Mouse (Mus musculus) thymus, adult 2 months (tissue): ENCODE data around the gene Slc4a5. TPM values are rescaled to one million over a fixed set of nuclear protein-coding genes. Genes with fewer than 3 reads are reported as not detected.

ENCODE experiments used
- DNase-seq: peaks from one replicate; pipeline ENCODE4 v3.0.0; 2021
- H3K27ac ChIP-seq: fragments of 200-500 bp; 2 replicates; pipeline ENCODE4 v1.5.1; 2012; ENCODE audit warnings: low read length, control low read depth; ENCODE audit not compliant: control insufficient read depth, insufficient read depth
- H3K27me3 ChIP-seq: fragments of 200-500 bp; 2 replicates; pipeline ENCODE4 v1.6.1; 2012; ENCODE audit warnings: mild to moderate bottlenecking, low read length, moderate library complexity, mixed read lengths; ENCODE audit not compliant: control insufficient read depth, insufficient read depth
- H3K36me3 ChIP-seq: fragments of 200-500 bp; 2 replicates; pipeline ENCODE4 v1.6.1; 2012; ENCODE audit warnings: mild to moderate bottlenecking, low read length, moderate library complexity; ENCODE audit not compliant: control insufficient read depth, insufficient read depth
- H3K4me1 ChIP-seq: fragments of 200-500 bp; replicated peaks from 2 replicates; pipeline ENCODE4 v1.6.1; 2012; ENCODE audit warnings: low read length; ENCODE audit not compliant: control insufficient read depth, insufficient read depth
- H3K4me3 ChIP-seq: fragments of 200-500 bp; 2 replicates; pipeline ENCODE4 v1.5.1; 2012; ENCODE audit warnings: mild to moderate bottlenecking, low read length, control low read depth, moderate library complexity; ENCODE audit not compliant: control insufficient read depth, insufficient read depth
- CTCF ChIP-seq: fragments of 200-500 bp; IDR thresholded peaks from 2 replicates; pipeline ENCODE4 v1.5.1; 2012; ENCODE audit warnings: mild to moderate bottlenecking, control low read depth, low read length, moderate library complexity, borderline replicate concordance; ENCODE audit not compliant: control insufficient read depth, poor library complexity, insufficient read depth; ENCODE audit errors: extremely low read depth
- POLR2A ChIP-seq: fragments of 200-500 bp; IDR thresholded peaks from 2 replicates; pipeline ENCODE4 v1.6.1; 2012; ENCODE audit warnings: mild to moderate bottlenecking, low read length, control low read depth, moderate library complexity; ENCODE audit not compliant: control insufficient read depth, poor library complexity, insufficient read depth; ENCODE audit errors: extremely low read depth
- WGBS: fragments of 180-500 bp; shearing (Covaris S2); methylation state at CpG from one replicate; pipeline ENCODE4 v1.1.7; 2018; 5-methylcytosine and 5-hydroxymethylcytosine counted together
- polyA plus RNA-seq: library from polyadenylated mRNA; depleted of rRNA; stranded (reverse); fragments of >200 nt; gene quantifications from 2 replicates; pipeline ENCODE4 v1.2.3, GENCODE M21; 2012

Slc4a5 gene
- polyA plus RNA-seq, 1 experiment = 0.57 TPM

DNA sequence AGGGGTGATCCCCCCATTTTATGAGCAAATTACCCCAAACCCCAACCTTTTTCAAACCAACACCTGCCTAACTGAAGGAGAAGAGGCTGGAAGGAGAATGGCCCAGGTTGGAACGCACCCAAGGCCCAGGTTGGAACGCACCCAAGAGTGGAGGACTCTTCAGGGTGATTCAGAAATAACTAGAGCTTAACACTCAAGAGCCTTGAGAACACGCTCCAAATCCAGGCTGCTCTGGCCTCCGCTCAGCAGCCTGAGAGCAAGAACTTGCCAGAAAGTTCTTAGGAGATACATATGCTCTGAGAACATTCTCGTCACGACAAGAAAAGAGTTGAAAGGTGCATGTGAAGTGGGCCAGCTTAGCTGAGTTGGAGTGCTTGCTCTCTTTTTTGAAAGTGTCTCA lies 25.5 kb downstream of the Slc4a5 start:
- whole genome bisulfite sequencing = 94% methylated on average over 6 of the region's 6 CpGs
- TF ChIP-seq CTCF (no peak), POLR2A (no peak)
- Histone ChIP-seq H3K4me3 (no peak overlapping the region), H3K36me3 (no peaks in the 10 kb centered on the region), H3K27ac (no peak overlapping the region), H3K27me3 (no peaks in the 10 kb centered on the region), H3K4me1 (no peaks in the 10 kb centered on the region)
- DNase-seq = no peak

DNA sequence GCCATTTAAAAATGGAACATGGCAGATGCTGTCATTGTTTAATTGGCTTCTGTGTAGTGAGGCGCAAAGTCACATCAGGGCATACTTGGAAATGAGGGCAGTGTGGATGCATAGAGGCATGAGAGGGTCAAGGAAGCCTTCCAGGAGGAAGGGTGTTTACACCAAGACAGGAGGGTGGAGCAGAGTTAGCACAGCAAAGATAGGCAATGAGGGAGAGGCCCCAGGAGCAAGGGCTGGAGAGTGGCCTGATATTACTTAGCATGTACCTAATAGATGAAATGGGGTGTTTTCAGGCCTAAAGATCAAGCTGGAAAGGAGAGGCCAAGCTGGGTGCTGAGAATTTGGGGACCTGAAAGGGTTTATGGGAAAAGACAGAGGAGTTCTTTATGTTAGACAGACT lies 26.4 kb downstream of the Slc4a5 start:
- H3K27ac ChIP-seq = no peak overlapping the region
- 97% methylated on average over 1 of the region's 1 CpGs for WGBS
- no peak for DNase-seq
- no peaks in the 10 kb centered on the region for H3K4me1 ChIP-seq
- H3K4me3 ChIP-seq = no peak overlapping the region
- no peaks in the 10 kb centered on the region for H3K27me3 ChIP-seq
- TF ChIP-seq CTCF (no peak), POLR2A (no peak)
- H3K36me3 ChIP-seq = no peaks in the 10 kb centered on the region

DNA sequence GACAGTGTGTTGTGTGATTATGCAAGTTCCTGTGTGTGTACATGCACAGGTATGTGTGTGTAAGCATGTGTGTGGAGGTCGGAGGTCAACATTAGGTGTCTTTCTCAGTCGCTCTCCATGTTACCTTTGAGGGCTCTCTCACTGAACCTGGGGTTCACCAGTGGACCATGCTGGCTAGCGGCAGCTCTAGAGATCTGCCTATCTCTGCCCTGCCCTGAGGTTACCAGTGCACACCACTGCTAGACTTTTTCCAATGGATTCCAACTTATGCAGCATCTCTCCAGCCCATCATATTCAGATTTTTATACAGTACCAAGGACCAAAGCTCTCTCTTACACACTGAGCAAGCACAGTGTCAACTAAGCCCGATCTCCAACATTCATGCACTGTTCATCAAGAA lies 27.1 kb downstream of the Slc4a5 start:
- TF ChIP-seq CTCF = no peak
- no peak for TF ChIP-seq POLR2A
- H3K27ac ChIP-seq = no peak overlapping the region
- DNase-seq = no peak
- no peaks in the 10 kb centered on the region for H3K36me3 ChIP-seq
- no peaks in the 10 kb centered on the region for H3K4me1 ChIP-seq
- WGBS = 98% methylated on average over 4 of the region's 4 CpGs
- H3K4me3 ChIP-seq = no peak overlapping the region
- no peaks in the 10 kb centered on the region for H3K27me3 ChIP-seq

DNA sequence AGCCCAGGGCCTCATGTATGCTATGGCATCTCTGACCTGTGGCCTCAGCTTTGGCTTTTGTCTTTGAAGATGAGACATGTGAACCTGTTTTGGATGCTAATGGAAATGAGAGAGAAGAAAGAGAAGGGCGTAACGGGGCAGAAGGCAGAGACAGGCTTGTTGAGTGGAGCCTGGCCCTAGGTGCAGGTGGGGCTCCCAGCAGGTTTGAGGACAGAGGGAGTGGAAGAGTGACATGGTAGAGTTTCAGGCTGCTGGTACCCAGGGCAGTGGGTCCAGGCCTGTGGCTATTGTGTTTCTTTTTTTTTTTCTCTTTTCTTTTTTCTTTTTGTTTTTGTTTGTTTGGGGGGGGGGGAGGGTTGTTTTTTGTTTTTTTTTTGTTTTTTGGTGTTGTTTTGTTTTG lies 27.5 kb downstream of the Slc4a5 start:
- Histone ChIP-seq H3K27me3 (no peaks in the 10 kb centered on the region), H3K27ac (no peak overlapping the region), H3K36me3 (no peaks in the 10 kb centered on the region), H3K4me1 (no peaks in the 10 kb centered on the region), H3K4me3 (no peak overlapping the region)
- 97% methylated on average over 2 of the region's 2 CpGs for WGBS
- TF ChIP-seq POLR2A (no peak), CTCF (no peak)
- no peak for DNase-seq

DNA sequence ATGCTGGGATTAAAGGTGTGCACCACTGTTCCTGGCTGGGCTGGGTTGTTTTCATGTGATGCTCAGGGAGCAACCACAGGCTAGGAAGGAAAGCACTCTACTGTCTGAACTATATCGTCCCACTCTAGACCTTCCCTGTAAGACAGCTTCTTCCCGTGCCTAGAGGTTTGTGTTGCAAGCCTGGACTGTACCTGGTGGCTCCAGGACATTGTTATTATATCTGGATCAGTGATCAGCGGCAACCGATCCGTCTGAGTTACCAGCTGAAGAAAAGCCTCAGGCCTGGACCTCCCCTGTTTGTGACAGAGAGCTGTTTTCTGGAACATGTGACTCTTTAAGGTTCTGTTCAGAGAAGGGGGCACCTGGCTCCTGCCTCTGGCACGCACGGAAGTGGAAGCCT lies 34.6 kb downstream of the Slc4a5 start:
- H3K4me1 ChIP-seq = no peaks in the 10 kb centered on the region
- H3K36me3 ChIP-seq = no peaks in the 10 kb centered on the region
- TF ChIP-seq CTCF (no peak), POLR2A (no peak)
- no peak for DNase-seq
- 87% methylated on average over 7 of the region's 7 CpGs for WGBS
- H3K27ac ChIP-seq = no peak overlapping the region
- H3K4me3 ChIP-seq = no peak overlapping the region
- no peaks in the 10 kb centered on the region for H3K27me3 ChIP-seq

DNA sequence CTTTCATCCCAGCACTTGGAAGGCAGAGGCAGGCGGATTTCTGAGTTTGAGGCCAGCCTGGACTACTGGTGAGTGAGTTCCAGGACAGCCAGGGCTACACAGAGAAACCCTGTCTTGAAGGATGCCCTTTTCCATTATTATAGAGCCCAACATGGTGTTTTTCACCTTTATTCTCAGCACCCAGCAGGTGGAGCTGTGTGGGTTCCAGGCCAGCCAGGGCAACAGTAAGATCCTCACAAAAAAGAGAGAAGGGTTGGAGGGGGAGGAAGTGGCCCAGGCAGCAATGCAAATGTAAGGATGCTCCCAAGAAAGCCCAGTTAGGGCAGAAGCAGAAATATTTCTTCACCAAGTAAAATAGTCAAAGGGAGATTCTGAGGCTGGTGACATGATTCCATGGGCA lies 44.9 kb downstream of the Slc4a5 start:
- TF ChIP-seq CTCF (no peak), POLR2A (no peak)
- Histone ChIP-seq H3K27me3 (no peaks in the 10 kb centered on the region), H3K4me3 (no peak overlapping the region), H3K27ac (no peak overlapping the region), H3K4me1 (0 out of 2 replicates have a peak, but pooled peaks cover 3% of the 10 kb centered on the region), H3K36me3 (no peaks in the 10 kb centered on the region)
- 89% methylated on average over 1 of the region's 1 CpGs for WGBS
- DNase-seq = peak; percentile 8

DNA sequence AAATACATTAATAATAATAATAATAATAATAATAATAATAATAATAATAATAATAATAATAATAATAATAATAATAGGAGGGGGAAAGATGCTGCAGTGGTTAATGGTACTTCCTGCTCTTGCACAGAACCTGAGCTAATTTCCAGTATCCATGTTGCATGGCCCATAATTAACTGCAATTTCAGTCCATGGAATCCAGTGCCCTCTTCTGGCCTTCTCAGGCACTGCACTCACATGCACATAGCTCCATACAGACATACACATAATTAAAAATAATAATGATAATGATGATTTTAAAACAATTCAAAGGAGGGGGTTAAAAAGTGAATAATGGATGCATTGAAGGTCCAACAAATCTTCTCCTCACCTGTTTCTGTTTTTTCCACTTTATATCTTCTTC lies 45.6 kb downstream of the Slc4a5 start:
- no peak for DNase-seq
- Histone ChIP-seq H3K27ac (no peak overlapping the region), H3K27me3 (no peaks in the 10 kb centered on the region), H3K4me1 (0 out of 2 replicates have a peak, but pooled peaks cover 3% of the 10 kb centered on the region), H3K36me3 (no peaks in the 10 kb centered on the region), H3K4me3 (no peak overlapping the region)
- TF ChIP-seq CTCF (no peak), POLR2A (no peak)
